Comparison of ENCODE assay signal across 23 mouse cellular contexts in genomic region chr2:35963280-35963679, GRCm38 (mm10).
"Had no signal": no experiment of that assay in that cellular context is flagged by ENCODE, and none has a peak within 500 bp of the region (broad histone marks: within the 10 kb centered on the region; RNA-seq: fewer than 3 reads in every experiment).

No protein-coding gene starts in this region.

- H3K4me3 ChIP-seq: left cerebral cortex, adult 2 months; limb, embryonic 13.5 days; liver, embryonic 12.5 days; liver, embryonic 15.5 days; lung, embryonic 15.5 days; stomach, embryonic 15.5 days had no signal

- H3K9ac ChIP-seq: limb, embryonic 13.5 days; liver, embryonic 12.5 days; liver, embryonic 15.5 days; lung, embryonic 15.5 days; stomach, embryonic 15.5 days had no signal

- ATAC-seq: intestine, embryonic 16.5 days; liver, embryonic 12.5 days had no signal

- H3K36me3 ChIP-seq: limb, embryonic 13.5 days; liver, embryonic 12.5 days; liver, embryonic 15.5 days; lung, embryonic 15.5 days; stomach, embryonic 15.5 days had no signal

- DNase-seq: kidney, adult 18-20 months; kidney, adult 9 months; kidney, postnatal 14 days; kidney, postnatal 4 days; layer of hippocampus, adult 9-11 months; layer of hippocampus, postnatal 36 days; liver; lung, adult 18-20 months; lung, postnatal 10 days; lung, postnatal 36 days; midbrain, embryonic 14.5 days; retina, postnatal 1 day; right cerebral cortex, postnatal 25 days; spleen, adult 18-20 months; thymus, postnatal 25 days had no signal

- H3K27ac ChIP-seq: left cerebral cortex, adult 2 months; limb, embryonic 13.5 days; liver, embryonic 12.5 days; liver, embryonic 15.5 days; lung, embryonic 15.5 days; stomach, embryonic 15.5 days had no signal

- H3K4me1 ChIP-seq: liver, embryonic 12.5 days; liver, embryonic 15.5 days; stomach, embryonic 15.5 days had no signal

- H3K9me3 ChIP-seq: limb, embryonic 13.5 days; liver, embryonic 12.5 days; liver, embryonic 15.5 days; lung, embryonic 15.5 days; stomach, embryonic 15.5 days had no signal

- H3K27me3 ChIP-seq: limb, embryonic 13.5 days; liver, embryonic 15.5 days; lung, embryonic 15.5 days had no signal

- H3K4me2 ChIP-seq: limb, embryonic 13.5 days; liver, embryonic 12.5 days; liver, embryonic 15.5 days; lung, embryonic 15.5 days; midbrain, embryonic 11.5 days; stomach, embryonic 15.5 days had no signal
